Mouse (Mus musculus) spleen, adult 12 weeks (tissue): ENCODE results near the gene Sult1b1.
"Not testable (repeated sequence)": the region's sequence is repeated elsewhere in the genome, so short reads cannot be mapped to it uniquely, and the experiment has no call there.

Experiments used
- DNase-seq: peaks from one replicate; pipeline ENCODE4 v3.0.0; 2022; ENCODE audit warnings: low spot score

Sult1b1 gene

GRCm38 (mm10) chr5:87538111-87538510, at the start of gene Sult1b1:
Sult1b1 (minus strand) TSS chr5:87538195.
- no peak for DNase-seq

DNA sequence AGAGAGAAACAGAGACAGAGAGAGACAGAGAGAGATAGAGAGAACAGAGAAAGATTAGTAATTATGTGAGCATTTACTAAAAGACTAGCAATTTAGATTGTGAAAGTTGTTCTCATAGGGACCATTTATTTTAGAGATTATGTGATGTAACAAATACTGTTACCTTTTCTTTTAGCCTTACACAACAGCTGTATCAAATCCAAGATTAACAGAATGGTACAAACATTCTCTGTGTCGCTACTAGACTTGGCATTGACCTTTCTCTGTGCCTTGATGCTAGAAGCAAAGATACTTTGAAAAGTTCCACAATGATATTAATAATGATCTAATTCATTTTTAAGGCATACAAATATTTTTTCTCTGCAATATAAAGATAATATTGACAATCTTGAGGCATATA, 42.4 kb upstream of the Sult1b1 start:
- DNase-seq, result no peak

- no peak for DNase-seq
These were observed 36.2 kb upstream of the Sult1b1 start for GRCm38 (mm10) chr5:87574174-87574573.

GRCm38 (mm10) chr5:87573490-87573889, 35.5 kb upstream of the Sult1b1 start:
- DNase-seq, result no peak

GRCm38 (mm10) chr5:87572781-87573180, 34.8 kb upstream of the Sult1b1 start:
- DNase-seq, result no peak

GRCm38 (mm10) chr5:87568845-87569244, 30.9 kb upstream of the Sult1b1 start, which contains the start of gene Sult1d1:
Sult1d1 (minus strand) TSS chr5:87569027.
- DNase-seq, result no peak

GRCm38 (mm10) chr5:87567306-87567705, 29.3 kb upstream of the Sult1b1 start:
- no peak for DNase-seq

DNA sequence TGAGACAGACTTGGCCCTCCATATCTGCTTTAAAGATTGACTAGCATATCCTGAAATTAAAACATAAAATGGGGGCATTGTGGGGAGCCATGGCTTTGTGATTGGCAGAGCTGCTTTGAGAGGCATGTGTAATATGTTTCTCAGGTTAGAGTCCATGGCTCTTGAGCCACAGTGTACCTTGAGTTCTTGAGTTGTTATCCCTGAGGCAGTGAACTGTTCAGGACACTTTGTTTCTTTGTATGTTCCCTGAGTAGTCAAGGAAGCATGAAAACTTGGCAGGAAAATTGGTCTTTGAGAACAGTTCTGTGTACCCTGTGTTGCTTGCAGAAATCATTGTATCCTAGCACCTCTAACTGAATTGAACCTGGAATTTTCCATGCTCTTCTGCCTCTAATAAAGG, 25.0 kb upstream of the Sult1b1 start:
- DNase-seq, result no peak

- DNase-seq, result no peak
These were observed 24.5 kb upstream of the Sult1b1 start for GRCm38 (mm10) chr5:87562526-87562925.

GRCm38 (mm10) chr5:87560145-87560544, 22.1 kb upstream of the Sult1b1 start:
- DNase-seq, result no peak

GRCm38 (mm10) chr5:87550935-87551334, 12.9 kb upstream of the Sult1b1 start:
- no peak for DNase-seq

DNA sequence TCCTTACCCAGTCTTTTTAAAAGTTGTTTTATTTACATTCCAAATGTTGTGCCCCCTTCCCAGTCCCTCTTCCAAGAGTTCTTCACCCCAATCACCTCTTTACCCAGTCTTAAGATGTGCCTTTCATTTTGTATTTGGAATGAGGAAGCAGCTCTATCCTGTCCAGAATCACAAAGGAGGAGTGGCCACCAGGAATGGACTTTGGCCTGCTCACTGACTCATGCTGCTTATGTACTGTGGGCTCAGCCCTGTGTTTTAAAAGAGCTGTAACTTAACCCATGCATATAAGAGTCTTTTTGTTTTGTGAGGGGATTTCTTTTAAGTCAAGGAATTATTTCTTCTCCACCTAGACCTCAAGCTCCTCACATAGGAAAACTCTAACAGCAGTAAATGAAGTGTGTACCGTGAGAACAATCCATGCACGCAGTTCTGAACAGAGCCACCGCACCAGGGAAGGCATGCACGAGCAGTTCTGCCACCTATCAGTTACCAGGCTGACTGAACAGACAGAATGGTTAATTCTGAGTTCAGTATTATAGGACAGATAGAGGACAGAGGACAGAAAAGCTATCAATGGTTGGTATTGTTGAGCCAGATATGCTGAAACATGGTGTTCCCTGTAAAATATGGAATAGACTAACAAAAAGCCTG, 1.9 kb downstream of the Sult1b1 start:
- no peak for DNase-seq

- DNase-seq, result no peak
These were observed 5.7 kb downstream of the Sult1b1 start for GRCm38 (mm10) chr5:87532288-87532687.

DNA sequence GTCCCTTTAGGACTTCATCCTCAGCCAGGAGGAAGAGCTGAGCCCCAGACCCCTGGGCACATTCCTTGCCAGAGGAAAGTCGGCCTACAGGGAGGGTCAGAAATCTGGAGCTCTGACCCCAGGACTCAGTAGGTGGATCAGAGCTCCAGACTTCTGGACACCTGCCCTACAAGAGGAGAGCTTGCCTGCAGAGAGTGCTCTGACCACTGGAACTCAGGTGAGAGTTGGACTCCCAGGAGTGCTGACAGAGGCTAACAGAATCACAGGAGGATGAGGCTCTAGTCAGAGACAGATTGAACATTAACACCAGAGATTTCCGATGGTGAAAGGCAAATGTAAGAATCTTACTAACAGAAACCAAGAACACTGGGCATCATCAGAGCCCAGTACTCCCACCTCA, 14.4 kb downstream of the Sult1b1 start:
- not testable (repeated sequence) for DNase-seq

GRCm38 (mm10) chr5:87505776-87506458, 32.1 kb downstream of the Sult1b1 start:
- DNase-seq, result no peak

DNA sequence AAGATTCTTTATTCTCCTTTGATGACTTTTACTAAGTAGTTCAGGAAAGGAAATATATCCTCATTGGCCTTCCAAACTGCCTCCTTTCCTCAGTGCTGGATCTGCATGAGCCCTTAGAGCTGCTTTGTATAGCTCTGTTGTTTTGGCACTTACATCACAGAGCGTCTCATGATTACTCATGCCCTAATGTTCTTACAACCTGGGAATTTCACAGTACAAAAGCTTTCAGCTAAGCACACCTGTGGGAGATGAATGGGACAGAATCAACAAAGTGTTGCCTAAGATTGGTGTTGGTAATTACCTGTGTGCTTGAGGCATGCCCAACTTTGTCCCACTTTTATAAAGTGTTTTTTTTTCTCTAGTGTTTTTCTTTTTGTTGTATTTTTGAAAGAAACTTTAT, 35.3 kb downstream of the Sult1b1 start:
- DNase-seq, result no peak

DNA sequence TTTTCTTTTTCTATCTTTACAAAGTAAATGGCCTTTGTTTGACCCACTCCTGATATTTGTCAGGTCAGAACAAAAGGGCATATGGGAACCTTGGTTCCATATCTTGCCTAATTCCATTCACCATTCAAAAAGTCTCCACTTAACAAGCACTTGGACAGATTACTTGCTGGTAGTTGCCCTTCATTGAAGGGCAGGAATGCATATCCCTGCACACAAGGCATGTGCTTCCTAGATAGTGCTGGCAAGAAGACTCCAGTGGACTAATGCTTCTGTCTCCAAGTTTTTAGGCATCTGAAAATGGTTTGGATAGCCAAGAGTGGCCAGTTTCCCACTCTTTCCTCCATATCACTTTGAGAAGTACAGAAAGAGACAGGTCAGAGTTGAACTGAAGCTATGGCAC, 38.7 kb downstream of the Sult1b1 start:
- DNase-seq, result no peak

DNA sequence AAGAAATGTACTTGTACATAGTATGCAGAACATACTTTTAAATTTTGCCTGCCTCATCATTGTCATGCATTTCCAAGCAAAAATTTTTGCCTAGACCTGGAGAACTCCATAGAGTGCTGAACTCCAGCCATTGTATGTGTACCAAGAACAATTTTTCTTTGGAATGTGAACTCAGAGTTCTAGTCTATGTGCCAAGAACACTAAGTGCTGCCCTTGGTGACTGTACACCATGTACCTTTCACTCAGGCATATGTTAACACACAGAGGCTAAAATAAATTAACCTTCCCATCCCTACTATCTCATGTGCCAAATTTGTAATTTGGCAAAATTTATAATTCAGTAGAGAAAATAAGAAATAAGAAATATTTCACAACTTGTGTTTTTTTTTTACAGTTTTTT, 39.1 kb downstream of the Sult1b1 start:
- no peak for DNase-seq

- no peak for DNase-seq
These were observed 47.2 kb downstream of the Sult1b1 start, which contains the start of gene Ugt2a1 for GRCm38 (mm10) chr5:87490771-87491170. Ugt2a1 (minus strand) TSS chr5:87490871.

- not testable (repeated sequence) for DNase-seq
These were observed 51.3 kb downstream of the Sult1b1 start, which contains the start of gene Gm43638 for GRCm38 (mm10) chr5:87486706-87487105. Gm43638 (minus strand) TSS chr5:87486806.

DNA sequence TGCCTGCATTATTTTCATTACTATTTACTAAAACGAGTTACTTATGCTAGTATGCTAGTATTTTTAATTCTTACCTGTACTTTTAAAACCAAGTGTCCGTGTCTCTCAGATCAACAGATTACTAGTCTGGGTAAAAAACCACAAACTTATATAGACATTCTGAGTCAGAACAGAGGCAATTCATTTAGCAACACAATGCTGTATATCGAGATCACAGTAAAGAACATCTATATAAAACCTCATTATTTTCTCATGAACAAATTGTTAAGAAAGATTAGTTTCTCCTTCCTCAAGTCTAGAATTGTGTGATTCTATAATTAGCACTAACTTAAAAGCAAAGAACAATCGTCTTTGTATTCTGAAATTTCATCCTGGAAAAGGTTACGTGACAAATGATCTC, 55.8 kb downstream of the Sult1b1 start, which contains the start of gene Ugt2a2:
Ugt2a2 (minus strand) TSS at position 101 of the 400 bp plus-strand sequence.
- no peak for DNase-seq
